In genomic region chr7:25141761-25142160, GRCm38 (mm10) we compare ENCODE assay signal across 9 mouse cellular contexts. TPM values are rescaled to one million over a fixed set of nuclear protein-coding genes. Genes with fewer than 3 reads are reported as not detected.
DNase-seq lines count a peak whose midpoint lies in the region; ATAC-seq lines count a peak whose summit lies in the region.
"Had no signal": no experiment of that assay in that cellular context is flagged by ENCODE, and none has a peak within 500 bp of the region (broad histone marks: within the 10 kb centered on the region; RNA-seq: fewer than 3 reads in every experiment).

No protein-coding gene starts in this region.

- H3K4me3 ChIP-seq in liver, embryonic 12.5 days, result no peak overlapping the region
- H3K4me3 ChIP-seq: stomach, embryonic 15.5 days had no signal

- DNase-seq in liver, result peak; percentile 63
- peak; percentile 84 for DNase-seq in adrenal gland, postnatal 14 days
- peak; percentile 73 for DNase-seq in kidney, postnatal 14 days
- peak; percentile 21 for DNase-seq in ovary, adult 18-20 months (ENCODE audit: low spot score)
- DNase-seq in layer of hippocampus, postnatal 10 days (ENCODE audit: low spot score in 2 of 2), result no peak
- DNase-seq in MN1 (ENCODE audit: low spot score), result no peak
- DNase-seq in left cerebral cortex, adult 11 months (ENCODE audit: low spot score), result no peak

- H3K27ac ChIP-seq in liver, embryonic 12.5 days, result no peak overlapping the region
- H3K27ac ChIP-seq: stomach, embryonic 15.5 days had no signal

- H3K9ac ChIP-seq in liver, embryonic 12.5 days, result no peak overlapping the region
- H3K9ac ChIP-seq: stomach, embryonic 15.5 days had no signal

- no peak for ATAC-seq in liver, embryonic 12.5 days

- H3K4me1 ChIP-seq in liver, embryonic 12.5 days, result no peaks in the 10 kb centered on the region
- H3K4me1 ChIP-seq: stomach, embryonic 15.5 days had no signal

- H3K27me3 ChIP-seq in liver, embryonic 12.5 days (replicated peaks), result peaks cover 71% of the 10 kb centered on the region
- H3K27me3 ChIP-seq: stomach, embryonic 15.5 days had no signal

- no peak overlapping the region for H3K4me2 ChIP-seq in liver, embryonic 12.5 days
- H3K4me2 ChIP-seq: stomach, embryonic 15.5 days had no signal

- no peaks in the 10 kb centered on the region for H3K36me3 ChIP-seq in liver, embryonic 12.5 days
- H3K36me3 ChIP-seq: stomach, embryonic 15.5 days had no signal

- WGBS in liver, embryonic 12.5 days (ENCODE audit: insufficient replicate concordance), result 2% methylated on average over 5 of the region's 5 CpGs

- H3K9me3 ChIP-seq in liver, embryonic 12.5 days (replicated peaks), result no peaks in the 10 kb centered on the region
- H3K9me3 ChIP-seq: stomach, embryonic 15.5 days had no signal

RNA-seq across cellular contexts. Expression of gene Pou2f2, which starts 37.8 kb away (rescaled TPM):
- 1.9 TPM in 2 replicates for polyA plus RNA-seq in liver, embryonic 12.5 days (2016; fragmentation: Nextera tagmentation; extraction: Ambion mirVana)
- 0.96 and 5.1 TPM in 2 replicates for total RNA-seq in adrenal gland, postnatal 14 days (2021)
- total RNA-seq in layer of hippocampus, postnatal 10 days (2021), result 10 to 100 TPM; 10.1 to 11.3 TPM

Comparison
In these comparisons a context has a peak if more than half of its experiments do, and no peak if none do; other contexts are left out.
1. DNase-seq: peak in liver (single experiment), adrenal gland, postnatal 14 days (single experiment), kidney, postnatal 14 days (single experiment) and ovary, adult 18-20 months (single experiment); none in layer of hippocampus, postnatal 10 days (0 of 2), MN1 (single experiment) and left cerebral cortex, adult 11 months (single experiment).